Mouse (Mus musculus): Measurements from ENCODE around the gene Ltb.

DNA sequence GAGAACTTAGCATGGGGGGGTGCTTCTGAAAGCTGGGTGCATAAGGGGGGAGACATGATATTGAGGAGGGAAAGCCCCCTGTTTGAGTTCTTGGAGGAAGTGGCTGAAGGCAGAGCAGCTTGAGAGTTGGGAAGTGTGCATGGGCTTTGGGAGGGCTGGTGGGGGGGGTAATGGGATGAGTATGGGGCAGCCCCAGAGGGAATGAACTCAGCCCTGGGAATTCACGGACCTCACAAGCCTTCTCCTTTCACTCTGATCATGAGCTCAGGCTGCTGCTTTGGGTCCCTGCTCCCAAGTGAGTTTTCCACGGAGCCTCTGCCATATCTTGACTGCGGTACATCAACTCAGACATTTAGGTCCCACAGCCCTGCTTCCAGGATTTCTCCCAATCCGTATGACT lies 8.2 kb downstream of the Ltb start:
- TF ChIP-seq POLR2A (IDR thresholded peaks at IDR 0.05; ENCODE audit: extremely low read depth, insufficient read depth, low read length): no peak
- TF ChIP-seq CTCF (IDR thresholded peaks at IDR 0.05; ENCODE audit: extremely low read depth, insufficient read depth, low read length): no peak
